Mouse (Mus musculus) liver, adult 2 months (tissue): ENCODE results near the gene Pip5k1a.
"Not testable (repeated sequence)": the region's sequence is repeated elsewhere in the genome, so short reads cannot be mapped to it uniquely, and the experiment has no call there.

ENCODE experiments used
- CTCF ChIP-seq: fragments of 200-500 bp; IDR thresholded peaks from 2 replicates; pipeline ENCODE4 v1.5.1; 2011; ENCODE audit warnings: low read depth, low read length, control low read depth
- POLR2A ChIP-seq: fragments of 200-500 bp; IDR thresholded peaks from 2 replicates; pipeline ENCODE4 v1.6.1; 2011; ENCODE audit warnings: low read length, control low read depth; ENCODE audit not compliant: insufficient read depth; ENCODE audit errors: extremely low read depth

- TF ChIP-seq POLR2A, CTCF: not testable (repeated sequence)
These were observed 25.7 kb upstream of the Pip5k1a start for GRCm38 (mm10) chr3:95132389-95132788.
